Mouse (Mus musculus): ENCODE results near the gene Wdr47. TPM values are rescaled to one million over a fixed set of nuclear protein-coding genes. Genes with fewer than 3 reads are reported as not detected.
"Not testable (repeated sequence)": the region's sequence is repeated elsewhere in the genome, so short reads cannot be mapped to it uniquely, and the experiment has no call there.

Gene Wdr47
- polyA plus RNA-seq, 1 experiment from 2014 or later = 105 TPM

- Histone ChIP-seq H3K36me3 (replicated peaks; ENCODE audit: control insufficient read depth, insufficient read depth) (no peaks in the 10 kb centered on the region), H3K27me3 (ENCODE audit: control insufficient read depth, insufficient read depth, low read length) (no peaks in the 10 kb centered on the region), H3K4me1 (replicated peaks; ENCODE audit: control insufficient read depth, insufficient read depth, low read length) (peaks cover 12% of the 10 kb centered on the region), H3K9me3 (ENCODE audit: control insufficient read depth, low read length) (no peaks in the 10 kb centered on the region), H3K4me2 (replicated peaks) (peak within 1 kb of the TSS; percentile 66), H3K27ac (peak within 1 kb of the TSS; percentile 89), H3K4me3 (replicated peaks; ENCODE audit: low read length) (peak within 1 kb of the TSS; percentile 84), H3K9ac (peak within 1 kb of the TSS; percentile 75)
- DNase-seq (ENCODE audit: low spot score) (peak; percentile 94), ATAC-seq (ENCODE audit: low FRiP score) (peak; percentile 97)
- WGBS = under 1% methylated on average over 57 of the region's 57 CpGs
Observed at GRCm38 (mm10) chr3:108653710-108654379, 62.8 kb downstream of the Wdr47 start, which contains the start of gene Clcc1. Gene Clcc1, plus strand, starts transcription at chr3:108653913.

GRCm38 (mm10) chr3:108654566-108654965, 63.5 kb downstream of the Wdr47 start:
- H3K27ac ChIP-seq = 0 out of 2 replicates have a peak overlapping the region, but pooled peaks have one; percentile 89
- H3K36me3 ChIP-seq (replicated peaks; ENCODE audit: control insufficient read depth, insufficient read depth) = no peaks in the 10 kb centered on the region
- peak overlapping the region; percentile 75 for H3K9ac ChIP-seq
- WGBS = 32% methylated on average over 14 of the region's 14 CpGs
- peaks cover 12% of the 10 kb centered on the region for H3K4me1 ChIP-seq (replicated peaks; ENCODE audit: control insufficient read depth, insufficient read depth, low read length)
- DNase-seq (ENCODE audit: low spot score) (no peak), ATAC-seq (ENCODE audit: low FRiP score) (no peak)
- H3K9me3 ChIP-seq (ENCODE audit: control insufficient read depth, low read length) = no peaks in the 10 kb centered on the region
- H3K4me2 ChIP-seq (replicated peaks) = peak overlapping the region; percentile 66
- peak overlapping the region; percentile 84 for H3K4me3 ChIP-seq (replicated peaks; ENCODE audit: low read length)
- H3K27me3 ChIP-seq (ENCODE audit: control insufficient read depth, insufficient read depth, low read length) = no peaks in the 10 kb centered on the region

DNA sequence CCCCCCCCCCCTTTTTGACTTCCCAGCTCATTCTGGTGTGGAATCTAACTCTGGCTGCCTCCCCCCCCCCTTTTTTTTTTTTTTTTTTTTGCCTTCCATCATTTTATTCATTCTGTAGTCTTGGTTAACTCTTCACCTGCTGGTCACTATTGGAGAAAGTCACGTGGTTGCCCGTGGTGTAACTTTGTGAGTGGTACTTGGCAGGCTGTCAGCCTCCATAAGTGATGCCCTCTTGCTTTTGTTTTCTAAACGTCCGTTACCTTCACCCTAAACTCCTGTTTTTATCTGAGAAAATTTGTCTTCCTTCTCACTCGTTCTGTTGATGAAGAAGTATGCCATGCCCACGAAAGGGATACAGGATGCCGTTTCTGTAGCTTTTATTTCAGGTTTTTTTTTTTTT, 64.4 kb downstream of the Wdr47 start:
- H3K36me3 ChIP-seq (replicated peaks; ENCODE audit: control insufficient read depth, insufficient read depth) = no peaks in the 10 kb centered on the region
- no peaks in the 10 kb centered on the region for H3K27me3 ChIP-seq (ENCODE audit: control insufficient read depth, insufficient read depth, low read length)
- 71% methylated on average over 7 of the region's 7 CpGs for WGBS

GRCm38 (mm10) chr3:108658612-108659011, 67.5 kb downstream of the Wdr47 start:
- no peak for ATAC-seq (ENCODE audit: low FRiP score)
- H3K4me1 ChIP-seq (replicated peaks; ENCODE audit: control insufficient read depth, insufficient read depth, low read length) = peaks cover 12% of the 10 kb centered on the region
- WGBS = 96% methylated on average over 9 of the region's 9 CpGs

More for the DNA sequence above, 64.4 kb downstream of the Wdr47 start:
- Histone ChIP-seq H3K4me3 (replicated peaks; ENCODE audit: low read length) (no peak overlapping the region), H3K4me1 (replicated peaks; ENCODE audit: control insufficient read depth, insufficient read depth, low read length) (peaks cover 12% of the 10 kb centered on the region), H3K9me3 (ENCODE audit: control insufficient read depth, low read length) (no peaks in the 10 kb centered on the region), H3K9ac (no peak overlapping the region), H3K4me2 (replicated peaks) (no peak overlapping the region), H3K27ac (no peak overlapping the region)
- no peak for ATAC-seq (ENCODE audit: low FRiP score)
- DNase-seq (ENCODE audit: low spot score) = no peak

DNA sequence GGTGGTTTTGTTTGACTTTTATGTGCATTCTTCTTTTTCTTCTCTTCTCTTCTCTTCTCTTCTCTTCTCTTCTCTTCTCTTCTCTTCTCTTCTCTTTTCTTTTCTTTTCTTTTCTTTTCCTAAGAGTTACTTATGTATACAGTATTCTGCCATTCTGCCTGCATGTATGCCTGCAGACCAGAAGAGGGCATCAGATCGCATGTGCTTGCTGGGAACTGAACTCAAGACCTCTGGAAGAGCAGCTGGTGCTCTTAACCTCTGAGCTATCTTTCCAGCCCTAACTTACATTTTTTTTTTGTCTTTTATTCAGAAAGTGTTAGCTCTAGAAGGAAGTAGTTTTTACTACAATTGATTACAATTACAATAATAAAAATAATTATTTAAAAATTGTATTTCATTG, 69.9 kb downstream of the Wdr47 start:
- Histone ChIP-seq H3K9ac (no peak overlapping the region), H3K4me1 (replicated peaks; ENCODE audit: control insufficient read depth, insufficient read depth, low read length) (no peaks in the 10 kb centered on the region), H3K27ac (no peak overlapping the region), H3K4me3 (replicated peaks; ENCODE audit: low read length) (no peak overlapping the region), H3K9me3 (ENCODE audit: control insufficient read depth, low read length) (no peaks in the 10 kb centered on the region), H3K4me2 (replicated peaks) (no peak overlapping the region), H3K27me3 (ENCODE audit: control insufficient read depth, insufficient read depth, low read length) (no peaks in the 10 kb centered on the region), H3K36me3 (replicated peaks; ENCODE audit: control insufficient read depth, insufficient read depth) (peaks cover 42% of the 10 kb centered on the region)
- no peak for DNase-seq (ENCODE audit: low spot score)
- WGBS = 77% methylated on average over 1 of the region's 1 CpGs
- ATAC-seq (ENCODE audit: low FRiP score) = no peak

More at GRCm38 (mm10) chr3:108658612-108659011, 67.5 kb downstream of the Wdr47 start:
- DNase-seq (ENCODE audit: low spot score) = no peak
- no peak overlapping the region for H3K4me2 ChIP-seq (replicated peaks)
- H3K27ac ChIP-seq = no peak overlapping the region
- peaks cover 25% of the 10 kb centered on the region for H3K36me3 ChIP-seq (replicated peaks; ENCODE audit: control insufficient read depth, insufficient read depth)
- no peak overlapping the region for H3K4me3 ChIP-seq (replicated peaks; ENCODE audit: low read length)
- no peaks in the 10 kb centered on the region for H3K27me3 ChIP-seq (ENCODE audit: control insufficient read depth, insufficient read depth, low read length)
- H3K9ac ChIP-seq = no peak overlapping the region
- no peaks in the 10 kb centered on the region for H3K9me3 ChIP-seq (ENCODE audit: control insufficient read depth, low read length)

DNA sequence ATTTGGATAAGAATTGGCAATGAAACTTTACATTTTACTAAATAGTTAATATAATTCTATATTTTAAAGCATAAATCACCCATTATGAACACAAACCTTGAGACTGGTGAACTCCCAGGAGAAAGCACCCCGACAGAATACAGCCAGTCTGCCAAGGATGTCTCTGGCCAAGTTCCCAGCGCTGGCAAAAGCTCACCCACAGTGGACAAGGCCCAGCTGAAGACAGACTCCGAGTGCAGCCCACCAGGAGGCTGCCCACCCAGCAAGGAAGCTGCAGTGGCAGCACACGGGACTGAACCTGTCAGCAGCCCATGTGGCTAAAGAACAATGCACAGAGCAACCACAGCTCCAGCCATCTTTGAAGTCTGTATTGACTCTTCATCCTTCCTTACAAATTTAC, 85.5 kb downstream of the Wdr47 start:
- Histone ChIP-seq H3K27ac (no peak overlapping the region), H3K4me2 (replicated peaks) (no peak overlapping the region), H3K4me3 (replicated peaks; ENCODE audit: low read length) (no peak overlapping the region), H3K27me3 (ENCODE audit: control insufficient read depth, insufficient read depth, low read length) (no peaks in the 10 kb centered on the region), H3K4me1 (replicated peaks; ENCODE audit: control insufficient read depth, insufficient read depth, low read length) (no peaks in the 10 kb centered on the region), H3K36me3 (replicated peaks; ENCODE audit: control insufficient read depth, insufficient read depth) (peaks cover 95% of the 10 kb centered on the region), H3K9me3 (ENCODE audit: control insufficient read depth, low read length) (no peaks in the 10 kb centered on the region), H3K9ac (no peak overlapping the region)
- 66% methylated on average over 4 of the region's 4 CpGs for WGBS
- no peak for DNase-seq (ENCODE audit: low spot score)
- ATAC-seq (ENCODE audit: low FRiP score) = no peak

GRCm38 (mm10) chr3:108681004-108681403, 89.9 kb downstream of the Wdr47 start:
- 85% methylated on average over 4 of the region's 4 CpGs for WGBS
- Histone ChIP-seq H3K4me2 (replicated peaks) (no peak overlapping the region), H3K9ac (no peak overlapping the region), H3K4me3 (replicated peaks; ENCODE audit: low read length) (no peak overlapping the region), H3K36me3 (replicated peaks; ENCODE audit: control insufficient read depth, insufficient read depth) (peaks cover 92% of the 10 kb centered on the region), H3K27ac (no peak overlapping the region), H3K27me3 (ENCODE audit: control insufficient read depth, insufficient read depth, low read length) (no peaks in the 10 kb centered on the region), H3K4me1 (replicated peaks; ENCODE audit: control insufficient read depth, insufficient read depth, low read length) (no peaks in the 10 kb centered on the region), H3K9me3 (ENCODE audit: control insufficient read depth, low read length) (no peaks in the 10 kb centered on the region)
- ATAC-seq (ENCODE audit: low FRiP score) (no peak), DNase-seq (ENCODE audit: low spot score) (no peak)

DNA sequence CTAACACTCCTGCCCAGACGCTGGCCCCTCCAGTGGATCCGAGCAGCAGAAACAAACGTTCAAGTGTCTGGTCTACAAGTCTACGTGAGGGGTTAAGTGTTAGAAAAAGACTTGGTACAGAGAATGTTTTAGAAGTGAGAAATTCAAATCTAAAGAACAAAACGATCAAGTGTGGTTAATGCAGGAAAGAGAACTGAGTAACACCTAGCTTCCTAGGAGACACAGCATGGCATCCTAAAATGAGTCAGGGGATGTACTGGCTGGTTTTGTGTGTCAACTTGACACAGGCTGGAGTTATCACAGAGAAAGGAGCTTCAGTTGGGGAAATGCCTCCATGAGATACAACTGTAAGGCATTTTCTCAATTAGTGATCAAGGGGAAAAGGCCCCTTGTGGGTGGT, 92.5 kb downstream of the Wdr47 start:
- H3K4me3 ChIP-seq (replicated peaks; ENCODE audit: low read length); H3K4me1 ChIP-seq (replicated peaks; ENCODE audit: control insufficient read depth, insufficient read depth, low read length); H3K27ac ChIP-seq; DNase-seq (ENCODE audit: low spot score); H3K9ac ChIP-seq; H3K9me3 ChIP-seq (ENCODE audit: control insufficient read depth, low read length); H3K27me3 ChIP-seq (ENCODE audit: control insufficient read depth, insufficient read depth, low read length); ATAC-seq (ENCODE audit: low FRiP score); H3K4me2 ChIP-seq (replicated peaks): not testable (repeated sequence)
- 98% methylated on average over 5 of the region's 5 CpGs for WGBS
- H3K36me3 ChIP-seq (replicated peaks; ENCODE audit: control insufficient read depth, insufficient read depth) = peaks cover 77% of the 10 kb centered on the region

DNA sequence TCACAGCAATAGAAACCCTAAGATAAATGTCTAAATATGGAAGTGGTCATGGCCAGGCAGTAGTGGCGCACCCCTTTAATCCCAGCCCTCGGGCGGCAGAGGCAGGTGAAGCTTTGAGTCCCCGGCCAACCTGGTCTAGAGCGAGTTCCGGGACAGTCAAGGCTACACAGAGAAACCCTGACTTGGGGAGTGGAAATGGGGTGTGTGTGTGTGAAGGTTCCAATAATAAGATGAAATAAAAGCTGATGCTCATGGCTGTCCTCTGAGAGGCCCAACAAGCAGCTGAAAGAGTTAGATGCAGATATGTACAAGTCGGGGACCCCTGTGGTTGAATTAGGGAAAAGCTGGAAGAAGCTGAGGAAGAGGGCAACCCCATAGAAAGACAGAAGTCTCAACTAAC, 94.6 kb downstream of the Wdr47 start:
- H3K27me3 ChIP-seq (ENCODE audit: control insufficient read depth, insufficient read depth, low read length) = no peaks in the 10 kb centered on the region
- H3K36me3 ChIP-seq (replicated peaks; ENCODE audit: control insufficient read depth, insufficient read depth) = peaks cover 63% of the 10 kb centered on the region
- no peaks in the 10 kb centered on the region for H3K9me3 ChIP-seq (ENCODE audit: control insufficient read depth, low read length)
- no peak overlapping the region for H3K4me3 ChIP-seq (replicated peaks; ENCODE audit: low read length)
- no peak for DNase-seq (ENCODE audit: low spot score)
- H3K27ac ChIP-seq = no peak overlapping the region
- H3K4me1 ChIP-seq (replicated peaks; ENCODE audit: control insufficient read depth, insufficient read depth, low read length) = no peaks in the 10 kb centered on the region
- no peak for ATAC-seq (ENCODE audit: low FRiP score)
- no peak overlapping the region for H3K9ac ChIP-seq
- 98% methylated on average over 7 of the region's 7 CpGs for WGBS
- no peak overlapping the region for H3K4me2 ChIP-seq (replicated peaks)
